Mouse (Mus musculus): Measurements from ENCODE around the gene Slfn5.

- TF ChIP-seq CHD2 (IDR thresholded peaks at IDR 0.05; ENCODE audit: low read depth, low read length) (no peak), ZC3H11A (IDR thresholded peaks at IDR 0.05; ENCODE audit: borderline replicate concordance, low read depth, low read length) (no peak), HCFC1 (IDR thresholded peaks at IDR 0.05; ENCODE audit: borderline replicate concordance, insufficient read depth, low read length) (no peak)
Measured at GRCm38 (mm10) chr11:82952612-82953542, 1.7 kb downstream of the Slfn5 start.

All from ES-E14 (cell line).